Mouse (Mus musculus): ENCODE measurements around the gene Arel1. TPM values are rescaled to one million over a fixed set of nuclear protein-coding genes. Genes with fewer than 3 reads are reported as not detected.

Arel1 gene
- polyA plus RNA-seq, 1 experiment from 2014 or later: 31.3 TPM

Other genes starting within 250 kb of the Arel1 start
- gene Npc2, start 197.7 kb downstream of the Arel1 start, polyA plus RNA-seq (2016; fragmentation: Nextera tagmentation; extraction: Ambion mirVana): 78.8 and 79.5 TPM in 2 replicates
- gene Isca2, start 197.6 kb downstream of the Arel1 start, polyA plus RNA-seq (2016; fragmentation: Nextera tagmentation; extraction: Ambion mirVana): 135 and 147 TPM in 2 replicates
- gene Ltbp2, start 94.4 kb downstream of the Arel1 start, polyA plus RNA-seq (2016; fragmentation: Nextera tagmentation; extraction: Ambion mirVana): 0.45 and 0.47 TPM in 2 replicates
- gene Fcf1, start within 50 bp of the Arel1 start, polyA plus RNA-seq (2016; fragmentation: Nextera tagmentation; extraction: Ambion mirVana): 112 and 120 TPM in 2 replicates
- 38.5 and 40.3 TPM in 2 replicates for gene Ylpm1, start 25.4 kb upstream of the Arel1 start, polyA plus RNA-seq (2016; fragmentation: Nextera tagmentation; extraction: Ambion mirVana)
- gene Prox2, start 139.9 kb upstream of the Arel1 start, polyA plus RNA-seq (2016; fragmentation: Nextera tagmentation; extraction: Ambion mirVana): 3.2 and 4.0 TPM in 2 replicates
- gene Dlst, start 139.9 kb upstream of the Arel1 start, polyA plus RNA-seq (2016; fragmentation: Nextera tagmentation; extraction: Ambion mirVana): 102 and 109 TPM in 2 replicates
- gene Rps6kl1, start 180.4 kb upstream of the Arel1 start, polyA plus RNA-seq (2016; fragmentation: Nextera tagmentation; extraction: Ambion mirVana): 7.2 and 7.6 TPM in 2 replicates
- 10.6 and 11.2 TPM in 2 replicates for gene Pgf, start 206.9 kb upstream of the Arel1 start, polyA plus RNA-seq (2016; fragmentation: Nextera tagmentation; extraction: Ambion mirVana)
- gene Eif2b2, start 248.6 kb upstream of the Arel1 start, polyA plus RNA-seq (2016; fragmentation: Nextera tagmentation; extraction: Ambion mirVana): 78.0 and 82.4 TPM in 2 replicates

All from hindbrain, embryonic 12.5 days (tissue).